Mouse (Mus musculus): ENCODE data around the gene Gm20388. TPM values are rescaled to one million over a fixed set of nuclear protein-coding genes. Genes with fewer than 3 reads are reported as not detected.

The Gm20388 gene
- polyA plus RNA-seq, 1 experiment from 2014 or later, result not detected

GRCm38 (mm10) chr8:122336251-122336910 lies 2425.7 kb downstream of the Gm20388 start:
- ATAC-seq (ENCODE audit: insufficient number of reproducible peaks, low FRiP score, low TSS enrichment, low read depth) (peak; percentile 61), DNase-seq (ENCODE audit: low spot score) (peak; percentile 80)
- WGBS, result 4% methylated on average over 50 of the region's 81 CpGs
- Histone ChIP-seq H3K27me3 (ENCODE audit: control insufficient read depth, insufficient read depth, low read length) (peaks cover 39% of the 10 kb centered on the region), H3K4me1 (ENCODE audit: control insufficient read depth, insufficient read depth, low read length) (peaks cover 9% of the 10 kb centered on the region), H3K9me3 (ENCODE audit: control insufficient read depth, low read length) (no peaks in the 10 kb centered on the region), H3K27ac (replicated peaks; ENCODE audit: low read depth, low read length) (no peak overlapping the region), H3K36me3 (ENCODE audit: control insufficient read depth, insufficient read depth, low read length) (peaks cover 29% of the 10 kb centered on the region), H3K9ac (ENCODE audit: low read length) (peak overlapping the region; percentile 38; the same call in 1 of the 2 replicates), H3K4me2 (ENCODE audit: low read depth, severe bottlenecking) (peak overlapping the region; percentile 86), H3K4me3 (ENCODE audit: low read depth, low read length) (peak overlapping the region; percentile 58)

GRCm38 (mm10) chr8:122338852-122339251 lies 2428.2 kb downstream of the Gm20388 start:
- Histone ChIP-seq H3K36me3 (ENCODE audit: control insufficient read depth, insufficient read depth, low read length) (peaks cover 29% of the 10 kb centered on the region), H3K4me1 (ENCODE audit: control insufficient read depth, insufficient read depth, low read length) (peaks cover 13% of the 10 kb centered on the region), H3K9me3 (ENCODE audit: control insufficient read depth, low read length) (no peaks in the 10 kb centered on the region), H3K4me3 (ENCODE audit: low read depth, low read length) (no peak overlapping the region), H3K4me2 (ENCODE audit: low read depth, severe bottlenecking) (no peak overlapping the region), H3K9ac (ENCODE audit: low read length) (no peak overlapping the region), H3K27me3 (ENCODE audit: control insufficient read depth, insufficient read depth, low read length) (peaks cover 57% of the 10 kb centered on the region), H3K27ac (replicated peaks; ENCODE audit: low read depth, low read length) (no peak overlapping the region)
- WGBS, result 47% methylated on average over 6 of the region's 6 CpGs
- DNase-seq (ENCODE audit: low spot score) (no peak), ATAC-seq (ENCODE audit: insufficient number of reproducible peaks, low FRiP score, low TSS enrichment, low read depth) (no peak)

- Histone ChIP-seq H3K27me3 (ENCODE audit: control insufficient read depth, insufficient read depth, low read length) (peaks cover 48% of the 10 kb centered on the region), H3K4me3 (ENCODE audit: low read depth, low read length) (no peak overlapping the region), H3K4me1 (ENCODE audit: control insufficient read depth, insufficient read depth, low read length) (peaks cover 16% of the 10 kb centered on the region), H3K36me3 (ENCODE audit: control insufficient read depth, insufficient read depth, low read length) (peaks cover 13% of the 10 kb centered on the region), H3K9ac (ENCODE audit: low read length) (no peak overlapping the region), H3K4me2 (ENCODE audit: low read depth, severe bottlenecking) (no peak overlapping the region), H3K9me3 (ENCODE audit: control insufficient read depth, low read length) (no peaks in the 10 kb centered on the region), H3K27ac (replicated peaks; ENCODE audit: low read depth, low read length) (no peak overlapping the region)
- WGBS, result 89% methylated on average over 3 of the region's 3 CpGs
- no peak for ATAC-seq (ENCODE audit: insufficient number of reproducible peaks, low FRiP score, low TSS enrichment, low read depth)
- DNase-seq (ENCODE audit: low spot score), result no peak
Observed at GRCm38 (mm10) chr8:122340761-122341160, 2430.1 kb downstream of the Gm20388 start.

- H3K27ac ChIP-seq (replicated peaks; ENCODE audit: low read depth, low read length), result no peak overlapping the region
- ATAC-seq (ENCODE audit: insufficient number of reproducible peaks, low FRiP score, low TSS enrichment, low read depth) (no peak), DNase-seq (ENCODE audit: low spot score) (no peak)
- peaks cover 6% of the 10 kb centered on the region for H3K36me3 ChIP-seq (ENCODE audit: control insufficient read depth, insufficient read depth, low read length)
- H3K9me3 ChIP-seq (ENCODE audit: control insufficient read depth, low read length), result no peaks in the 10 kb centered on the region
- H3K4me3 ChIP-seq (ENCODE audit: low read depth, low read length), result no peak overlapping the region
- no peak overlapping the region for H3K9ac ChIP-seq (ENCODE audit: low read length)
- 84% methylated on average over 6 of the region's 6 CpGs for WGBS
- H3K4me2 ChIP-seq (ENCODE audit: low read depth, severe bottlenecking), result no peak overlapping the region
- H3K4me1 ChIP-seq (ENCODE audit: control insufficient read depth, insufficient read depth, low read length), result peaks cover 7% of the 10 kb centered on the region
- peaks cover 38% of the 10 kb centered on the region for H3K27me3 ChIP-seq (ENCODE audit: control insufficient read depth, insufficient read depth, low read length)
Observed at GRCm38 (mm10) chr8:122341790-122342189, 2431.1 kb downstream of the Gm20388 start.

- Histone ChIP-seq H3K9ac (ENCODE audit: low read length) (no peak overlapping the region), H3K36me3 (ENCODE audit: control insufficient read depth, insufficient read depth, low read length) (peaks cover under 1% of the 10 kb centered on the region; the same call in 1 of the 2 replicates), H3K27ac (replicated peaks; ENCODE audit: low read depth, low read length) (no peak overlapping the region), H3K27me3 (ENCODE audit: control insufficient read depth, insufficient read depth, low read length) (peaks cover 32% of the 10 kb centered on the region), H3K4me3 (ENCODE audit: low read depth, low read length) (no peak overlapping the region), H3K4me1 (ENCODE audit: control insufficient read depth, insufficient read depth, low read length) (peaks cover 7% of the 10 kb centered on the region; the same call in 1 of the 2 replicates), H3K9me3 (ENCODE audit: control insufficient read depth, low read length) (no peaks in the 10 kb centered on the region), H3K4me2 (ENCODE audit: low read depth, severe bottlenecking) (no peak overlapping the region)
- DNase-seq (ENCODE audit: low spot score) (no peak), ATAC-seq (ENCODE audit: insufficient number of reproducible peaks, low FRiP score, low TSS enrichment, low read depth) (no peak)
- WGBS, result 56% methylated on average over 5 of the region's 5 CpGs
Observed at GRCm38 (mm10) chr8:122342362-122342761, 2431.7 kb downstream of the Gm20388 start.

GRCm38 (mm10) chr8:122342806-122343209 lies 2432.2 kb downstream of the Gm20388 start:
- peaks cover 27% of the 10 kb centered on the region for H3K27me3 ChIP-seq (ENCODE audit: control insufficient read depth, insufficient read depth, low read length)
- ATAC-seq (ENCODE audit: insufficient number of reproducible peaks, low FRiP score, low TSS enrichment, low read depth), result no peak

GRCm38 (mm10) chr8:122343341-122343740 lies 2432.7 kb downstream of the Gm20388 start:
- ATAC-seq (ENCODE audit: insufficient number of reproducible peaks, low FRiP score, low TSS enrichment, low read depth) (no peak), DNase-seq (ENCODE audit: low spot score) (no peak)
- H3K9ac ChIP-seq (ENCODE audit: low read length), result no peak overlapping the region
- no peaks in the 10 kb centered on the region for H3K36me3 ChIP-seq (ENCODE audit: control insufficient read depth, insufficient read depth, low read length)
- H3K27me3 ChIP-seq (ENCODE audit: control insufficient read depth, insufficient read depth, low read length), result peaks cover 22% of the 10 kb centered on the region
- no peak overlapping the region for H3K27ac ChIP-seq (replicated peaks; ENCODE audit: low read depth, low read length)
- H3K4me3 ChIP-seq (ENCODE audit: low read depth, low read length), result peak overlapping the region; percentile 22
- 9% methylated on average over 11 of the region's 11 CpGs for WGBS
- H3K4me2 ChIP-seq (ENCODE audit: low read depth, severe bottlenecking), result peak overlapping the region; percentile 59
- peaks cover 7% of the 10 kb centered on the region; the same call in 1 of the 2 replicates for H3K4me1 ChIP-seq (ENCODE audit: control insufficient read depth, insufficient read depth, low read length)
- H3K9me3 ChIP-seq (ENCODE audit: control insufficient read depth, low read length), result no peaks in the 10 kb centered on the region

More at GRCm38 (mm10) chr8:122342806-122343209, 2432.2 kb downstream of the Gm20388 start:
- H3K4me2 ChIP-seq (ENCODE audit: low read depth, severe bottlenecking), result no peak overlapping the region
- H3K4me3 ChIP-seq (ENCODE audit: low read depth, low read length), result no peak overlapping the region
- no peaks in the 10 kb centered on the region for H3K36me3 ChIP-seq (ENCODE audit: control insufficient read depth, insufficient read depth, low read length)
- DNase-seq (ENCODE audit: low spot score), result no peak
- H3K27ac ChIP-seq (replicated peaks; ENCODE audit: low read depth, low read length), result no peak overlapping the region
- H3K9ac ChIP-seq (ENCODE audit: low read length), result no peak overlapping the region
- 6% methylated on average over 9 of the region's 9 CpGs for WGBS
- peaks cover 7% of the 10 kb centered on the region; the same call in 1 of the 2 replicates for H3K4me1 ChIP-seq (ENCODE audit: control insufficient read depth, insufficient read depth, low read length)
- H3K9me3 ChIP-seq (ENCODE audit: control insufficient read depth, low read length), result no peaks in the 10 kb centered on the region

- H3K36me3 ChIP-seq (ENCODE audit: control insufficient read depth, insufficient read depth, low read length), result no peaks in the 10 kb centered on the region
- peaks cover 22% of the 10 kb centered on the region for H3K27me3 ChIP-seq (ENCODE audit: control insufficient read depth, insufficient read depth, low read length)
- DNase-seq (ENCODE audit: low spot score) (peak; percentile 63), ATAC-seq (ENCODE audit: insufficient number of reproducible peaks, low FRiP score, low TSS enrichment, low read depth) (0 out of 2 replicates have a peak, but pooled peaks have one; percentile 10)
- under 1% methylated on average over 14 of the region's 14 CpGs for WGBS
- 0 out of 2 replicates have a peak overlapping the region, but pooled peaks have one; percentile 32 for H3K9ac ChIP-seq (ENCODE audit: low read length)
- H3K4me2 ChIP-seq (ENCODE audit: low read depth, severe bottlenecking), result peak overlapping the region; percentile 59
- H3K27ac ChIP-seq (replicated peaks; ENCODE audit: low read depth, low read length), result no peak overlapping the region
- no peaks in the 10 kb centered on the region for H3K9me3 ChIP-seq (ENCODE audit: control insufficient read depth, low read length)
- peaks cover 7% of the 10 kb centered on the region; the same call in 1 of the 2 replicates for H3K4me1 ChIP-seq (ENCODE audit: control insufficient read depth, insufficient read depth, low read length)
- H3K4me3 ChIP-seq (ENCODE audit: low read depth, low read length), result peak overlapping the region; percentile 22
Observed at GRCm38 (mm10) chr8:122343758-122344157, 2433.1 kb downstream of the Gm20388 start.
